Mouse (Mus musculus) stomach, postnatal 0 days (tissue): ENCODE data around the gene Aftph.

Experiments
- CTCF ChIP-seq: IDR thresholded peaks from 2 replicates; pipeline ENCODE4 v1.5.1; 2016; ENCODE audit warnings: antibody characterized with exemption, low read depth, mild to moderate bottlenecking, moderate library complexity
- EP300 ChIP-seq: optimal IDR thresholded peaks from 2 replicates; pipeline ENCODE3; 2016; ENCODE audit warnings: antibody characterized with exemption

- no peak for TF ChIP-seq CTCF
- TF ChIP-seq EP300, result no peak
These were observed 36.9 kb upstream of the Aftph start for GRCm38 (mm10) chr11:20778298-20778697.
